ENCODE assay signal across 10 mouse cellular contexts in the genomic region with DNA sequence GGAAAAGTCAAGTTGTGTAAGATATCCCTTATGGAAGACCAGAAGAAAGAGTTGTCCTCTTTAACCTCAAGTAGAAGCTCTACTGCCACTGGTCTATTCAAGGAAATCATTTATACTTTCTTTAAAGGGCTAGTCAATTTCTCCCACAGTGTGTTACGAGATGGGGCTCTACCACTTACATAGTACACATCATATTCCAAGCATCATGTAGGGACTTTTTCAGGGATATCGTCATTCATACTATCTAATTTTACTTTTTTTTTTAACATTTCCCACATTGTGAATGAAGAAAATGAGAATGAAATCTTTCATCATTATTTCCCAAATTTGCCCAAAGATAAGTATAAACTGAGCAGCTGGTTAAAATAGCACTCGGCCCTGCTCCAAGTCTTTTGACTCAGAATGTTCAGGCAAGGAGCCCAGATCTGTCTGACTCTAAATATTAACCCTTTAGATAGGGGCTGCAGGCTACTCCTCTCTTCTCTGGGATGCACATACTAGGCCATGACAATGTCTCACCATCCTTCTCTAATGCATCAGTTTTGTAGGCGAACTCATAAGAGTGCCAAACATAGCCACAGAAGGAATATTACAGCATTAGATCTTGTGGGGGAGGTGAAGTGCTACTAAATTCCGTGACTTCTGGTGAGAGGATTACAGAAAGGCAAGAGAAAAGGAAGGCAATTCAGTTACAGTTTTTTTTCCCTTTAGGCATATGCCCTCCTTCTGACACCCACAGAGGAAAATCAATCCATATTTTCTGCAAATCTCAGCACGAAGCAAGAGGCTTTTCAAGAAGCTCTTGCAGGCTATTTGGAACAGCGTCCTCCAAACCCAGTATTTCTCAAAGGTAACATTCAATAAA.
DNase-seq lines count a peak whose midpoint lies in the region; ATAC-seq and TF ChIP-seq lines count a peak whose summit lies in the region.
"Had no signal": no experiment of that assay in that cellular context is flagged by ENCODE, and none has a peak within 500 bp of the region (broad histone marks: within the 10 kb centered on the region; RNA-seq: fewer than 3 reads in every experiment).

No protein-coding gene starts in this region.

- no peak overlapping the region for H3K4me2 ChIP-seq in heart, embryonic 11.5 days
- H3K4me2 ChIP-seq: embryonic facial prominence, embryonic 15.5 days; midbrain, embryonic 12.5 days had no signal

- no peaks in the 10 kb centered on the region for H3K9me3 ChIP-seq in heart, embryonic 11.5 days (replicated peaks; ENCODE audit: control insufficient read depth, low read length)
- H3K9me3 ChIP-seq: embryonic facial prominence, embryonic 15.5 days; midbrain, embryonic 12.5 days had no signal

- H3K9ac ChIP-seq in heart, embryonic 11.5 days (ENCODE audit: low read depth, low read length), result no peak overlapping the region
- H3K9ac ChIP-seq: embryonic facial prominence, embryonic 15.5 days; midbrain, embryonic 12.5 days had no signal

- WGBS in heart, embryonic 11.5 days (ENCODE audit: insufficient replicate concordance), result 64% methylated on average over 7 of the region's 7 CpGs

- H3K4me1 ChIP-seq in heart, embryonic 11.5 days (ENCODE audit: control insufficient read depth, insufficient read depth, low read length), result no peaks in the 10 kb centered on the region
- H3K4me1 ChIP-seq: embryonic facial prominence, embryonic 15.5 days; midbrain, embryonic 12.5 days had no signal

- H3K27me3 ChIP-seq in heart, embryonic 11.5 days (ENCODE audit: control insufficient read depth, insufficient read depth, low read length), result no peaks in the 10 kb centered on the region
- H3K27me3 ChIP-seq: embryonic facial prominence, embryonic 15.5 days; midbrain, embryonic 12.5 days had no signal

- no peaks in the 10 kb centered on the region for H3K36me3 ChIP-seq in heart, embryonic 11.5 days (ENCODE audit: control insufficient read depth, insufficient read depth, low read length)
- H3K36me3 ChIP-seq: embryonic facial prominence, embryonic 15.5 days; midbrain, embryonic 12.5 days had no signal

- no peak for TF ChIP-seq CTCF in gastrocnemius, adult 2 months (IDR thresholded peaks at IDR 0.05)

- DNase-seq in heart, adult 18-20 months, result peak; percentile 67 to 78
- peak; percentile 84 for DNase-seq in adrenal gland, adult 2 months
- DNase-seq in gastrocnemius, adult 2 months, result peak; percentile 24
- peak; percentile 63 to 87 for DNase-seq in layer of hippocampus, adult 18-20 months (ENCODE audit: low spot score in 2 of 2)
- peak; percentile 30 for DNase-seq in lung, postnatal 25 days (ENCODE audit: low spot score)
- no peak for DNase-seq in thymus, postnatal 36 days

- no peak overlapping the region for H3K4me3 ChIP-seq in heart, embryonic 11.5 days (ENCODE audit: low read depth, low read length)
- no peak overlapping the region for H3K4me3 ChIP-seq in gastrocnemius, adult 2 months
- H3K4me3 ChIP-seq: embryonic facial prominence, embryonic 15.5 days; midbrain, embryonic 12.5 days had no signal

- no peak for ATAC-seq in heart, embryonic 11.5 days (replicated peaks; ENCODE audit: insufficient number of reproducible peaks, low FRiP score, low TSS enrichment)
- no peak for ATAC-seq in activated CD4-positive, CD25-positive, alpha-beta regulatory T cell, adult 4 months

- intact Hi-C loops in gastrocnemius, adult 2 months (cut with DNase I), result no loop called here

- H3K27ac ChIP-seq in heart, embryonic 11.5 days (ENCODE audit: low read depth, low read length), result no peak overlapping the region
- H3K27ac ChIP-seq in gastrocnemius, adult 2 months, result no peak overlapping the region
- H3K27ac ChIP-seq: embryonic facial prominence, embryonic 15.5 days; midbrain, embryonic 12.5 days had no signal

Comparison
In these comparisons a context has a peak if more than half of its experiments do, and no peak if none do; other contexts are left out.
1. DNase-seq: peak in heart, adult 18-20 months (2 of 2), adrenal gland, adult 2 months (single experiment), gastrocnemius, adult 2 months (single experiment), layer of hippocampus, adult 18-20 months (2 of 2) and lung, postnatal 25 days (single experiment); none in thymus, postnatal 36 days (0 of 2).